Mouse (Mus musculus): ENCODE data around the gene Fam171a1.

GRCm38 (mm10) chr2:3157661-3158344, 43.8 kb downstream of the Fam171a1 start:
- TF ChIP-seq POLR2A (IDR thresholded peaks at IDR 0.05; ENCODE audit: insufficient read depth, low read depth, low read length) (no peak), CTCF (IDR thresholded peaks at IDR 0.05) (no peak), EP300 (IDR thresholded peaks at IDR 0.05; ENCODE audit: insufficient read depth, low read depth, low read length) (no peak)
